Mouse (Mus musculus): Measurements from ENCODE around the gene Olfr1206. TPM values are rescaled to one million over a fixed set of nuclear protein-coding genes. Genes with fewer than 3 reads are reported as not detected.

The Olfr1206 gene
- not detected in 2 replicates for polyA plus RNA-seq (2015; fragmentation: Nextera tagmentation; extraction: Ambion mirVana)

GRCm38 (mm10) chr2:88862931-88863330, at the start of gene Olfr1206:
Gene Olfr1206 (plus strand): TSS chr2:88863231.
- no peak within 1 kb of the TSS for H3K4me3 ChIP-seq
- H3K9ac ChIP-seq: no peak within 1 kb of the TSS
- no peaks in the 10 kb centered on the region for H3K36me3 ChIP-seq
- no peaks in the 10 kb centered on the region for H3K4me1 ChIP-seq
- WGBS: 84% methylated on average over 2 of the region's 2 CpGs
- no peak for ATAC-seq (ENCODE audit: insufficient number of reproducible peaks, low FRiP score, low TSS enrichment, low read depth)
- no peak within 1 kb of the TSS for H3K27ac ChIP-seq
- no peak within 1 kb of the TSS for H3K4me2 ChIP-seq
- H3K9me3 ChIP-seq: no peaks in the 10 kb centered on the region
- no peaks in the 10 kb centered on the region for H3K27me3 ChIP-seq

DNA sequence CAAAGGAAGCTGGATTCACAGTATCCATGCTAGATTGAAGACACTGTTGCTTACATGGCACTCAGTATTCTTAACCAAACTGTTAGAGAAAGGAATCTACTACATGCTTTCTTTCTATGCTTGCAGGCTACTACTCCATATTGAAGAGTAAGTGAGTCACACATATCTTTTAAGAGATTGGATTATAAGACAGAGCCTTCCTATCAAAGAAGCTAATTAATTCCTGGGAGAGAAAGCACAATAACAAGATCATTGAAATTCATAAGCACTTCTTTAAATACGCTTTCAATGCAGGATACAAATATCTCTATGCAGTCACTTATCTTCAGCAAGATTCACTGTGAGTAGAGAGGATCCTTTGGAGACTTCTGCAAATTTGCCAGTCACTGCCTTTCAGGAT, 48.8 kb upstream of the Olfr1206 start, which contains the start of gene Olfr1202:
Gene Olfr1202 (plus strand): TSS at position 301 of the 400 bp plus-strand sequence.
- ATAC-seq (ENCODE audit: insufficient number of reproducible peaks, low FRiP score, low TSS enrichment, low read depth): no peak
- WGBS: 83% methylated on average over 1 of the region's 1 CpGs

GRCm38 (mm10) chr2:88829437-88829836, 33.6 kb upstream of the Olfr1206 start, which contains the start of gene Olfr1205:
Gene Olfr1205 (plus strand): TSS chr2:88829737.
- WGBS: 93% methylated on average over 2 of the region's 2 CpGs
- Histone ChIP-seq H3K9me3 (no peaks in the 10 kb centered on the region), H3K36me3 (no peaks in the 10 kb centered on the region), H3K4me3 (no peak within 1 kb of the TSS), H3K4me1 (no peaks in the 10 kb centered on the region), H3K27ac (no peak within 1 kb of the TSS), H3K4me2 (no peak within 1 kb of the TSS), H3K27me3 (no peaks in the 10 kb centered on the region), H3K9ac (no peak within 1 kb of the TSS)
- no peak for ATAC-seq (ENCODE audit: insufficient number of reproducible peaks, low FRiP score, low TSS enrichment, low read depth)

More for the DNA sequence above, 48.8 kb upstream of the Olfr1206 start, which contains the start of gene Olfr1202:
- Histone ChIP-seq H3K9me3 (no peaks in the 10 kb centered on the region), H3K27me3 (no peaks in the 10 kb centered on the region), H3K27ac (no peak within 1 kb of the TSS), H3K9ac (no peak within 1 kb of the TSS), H3K4me1 (no peaks in the 10 kb centered on the region), H3K36me3 (no peaks in the 10 kb centered on the region), H3K4me3 (no peak within 1 kb of the TSS), H3K4me2 (no peak within 1 kb of the TSS)

- H3K9me3 ChIP-seq: no peaks in the 10 kb centered on the region
- H3K36me3 ChIP-seq: no peaks in the 10 kb centered on the region
- ATAC-seq (ENCODE audit: insufficient number of reproducible peaks, low FRiP score, low TSS enrichment, low read depth): no peak
- WGBS: 83% methylated on average over 2 of the region's 2 CpGs
- H3K27ac ChIP-seq: no peak overlapping the region
- H3K4me2 ChIP-seq: no peak overlapping the region
- no peaks in the 10 kb centered on the region for H3K4me1 ChIP-seq
- no peaks in the 10 kb centered on the region for H3K27me3 ChIP-seq
- H3K4me3 ChIP-seq: no peak overlapping the region
- no peak overlapping the region for H3K9ac ChIP-seq
Observed at GRCm38 (mm10) chr2:88838477-88838876, 24.6 kb upstream of the Olfr1206 start.

DNA sequence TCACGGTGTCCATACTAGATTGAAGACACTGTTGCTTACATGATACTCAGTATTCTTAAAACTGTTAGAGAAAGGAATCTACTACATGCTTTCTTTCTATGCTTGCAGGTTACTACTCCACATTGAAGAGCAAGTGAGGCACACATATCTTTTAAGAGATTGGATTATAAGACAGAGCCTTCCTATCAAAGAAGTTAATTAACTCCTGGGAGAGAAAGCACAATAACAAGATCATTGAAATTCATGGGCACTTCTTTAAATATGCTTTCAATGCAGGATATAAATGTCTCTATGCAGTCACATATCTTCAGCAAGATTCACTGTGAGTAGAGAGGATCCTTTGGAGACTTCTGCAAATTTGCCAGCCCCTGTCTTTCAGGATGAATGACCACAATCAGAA, 14.0 kb upstream of the Olfr1206 start, which contains the start of gene Olfr1204:
Gene Olfr1204 (plus strand): TSS at position 301 of the 400 bp plus-strand sequence.
- Histone ChIP-seq H3K4me2 (no peak within 1 kb of the TSS), H3K27me3 (no peaks in the 10 kb centered on the region), H3K36me3 (no peaks in the 10 kb centered on the region), H3K4me1 (no peaks in the 10 kb centered on the region), H3K9me3 (no peaks in the 10 kb centered on the region), H3K27ac (no peak within 1 kb of the TSS), H3K9ac (no peak within 1 kb of the TSS), H3K4me3 (no peak within 1 kb of the TSS)
- WGBS: 81% methylated on average over 1 of the region's 1 CpGs
- ATAC-seq (ENCODE audit: insufficient number of reproducible peaks, low FRiP score, low TSS enrichment, low read depth): no peak

- Histone ChIP-seq H3K4me2 (no peak within 1 kb of the TSS), H3K4me1 (no peaks in the 10 kb centered on the region), H3K27me3 (no peaks in the 10 kb centered on the region), H3K9ac (no peak within 1 kb of the TSS), H3K4me3 (no peak within 1 kb of the TSS), H3K27ac (no peak within 1 kb of the TSS), H3K36me3 (no peaks in the 10 kb centered on the region), H3K9me3 (no peaks in the 10 kb centered on the region)
- no peak for ATAC-seq (ENCODE audit: insufficient number of reproducible peaks, low FRiP score, low TSS enrichment, low read depth)
Observed at GRCm38 (mm10) chr2:88902211-88902610, 39.2 kb downstream of the Olfr1206 start, which contains the start of gene Olfr1208. Gene Olfr1208 (minus strand): TSS chr2:88902311.

DNA sequence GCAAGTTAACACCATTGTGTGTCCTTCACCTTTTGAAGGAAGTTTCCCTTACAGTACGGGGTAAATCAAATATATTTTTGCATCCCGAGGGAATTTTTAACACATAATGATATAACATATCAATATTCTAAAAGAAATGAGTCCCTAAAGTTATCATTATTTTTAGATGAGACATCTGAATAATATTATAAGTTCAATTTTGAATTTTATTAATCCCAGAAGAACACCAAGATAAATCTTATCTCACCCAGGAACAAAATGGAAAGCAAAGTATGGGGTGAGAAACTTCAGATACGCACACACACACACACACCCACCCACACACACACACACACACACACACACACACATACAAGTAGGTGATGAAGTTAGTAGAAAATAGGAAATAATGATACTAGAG, 52.0 kb downstream of the Olfr1206 start, which contains the start of gene Olfr1209:
Gene Olfr1209 (minus strand): TSS at position 101 of the 400 bp plus-strand sequence.
- ATAC-seq (ENCODE audit: insufficient number of reproducible peaks, low FRiP score, low TSS enrichment, low read depth): no peak
- Histone ChIP-seq H3K27ac (no peak within 1 kb of the TSS), H3K27me3 (no peaks in the 10 kb centered on the region), H3K4me1 (no peaks in the 10 kb centered on the region), H3K4me3 (no peak within 1 kb of the TSS), H3K9me3 (no peaks in the 10 kb centered on the region), H3K4me2 (no peak within 1 kb of the TSS), H3K9ac (no peak within 1 kb of the TSS), H3K36me3 (no peaks in the 10 kb centered on the region)
- WGBS: 90% methylated on average over 3 of the region's 3 CpGs

Other genes starting within 250 kb of the Olfr1206 start
- gene Olfr1191-ps1, start 222.7 kb upstream of the Olfr1206 start, polyA plus RNA-seq (2015; fragmentation: Nextera tagmentation; extraction: Ambion mirVana): not detected in 2 replicates
- gene Olfr1192-ps1, start 214.7 kb upstream of the Olfr1206 start, polyA plus RNA-seq (2015; fragmentation: Nextera tagmentation; extraction: Ambion mirVana): not detected in 2 replicates
- gene Olfr1193, start 187.6 kb upstream of the Olfr1206 start, polyA plus RNA-seq (2015; fragmentation: Nextera tagmentation; extraction: Ambion mirVana): not detected in 2 replicates
- gene Olfr1195, start 174.0 kb upstream of the Olfr1206 start, polyA plus RNA-seq (2015; fragmentation: Nextera tagmentation; extraction: Ambion mirVana): not detected in 2 replicates
- gene Olfr1196, start 158.6 kb upstream of the Olfr1206 start, polyA plus RNA-seq (2015; fragmentation: Nextera tagmentation; extraction: Ambion mirVana): not detected in 2 replicates
- gene Olfr1197, start 130.9 kb upstream of the Olfr1206 start, polyA plus RNA-seq (2015; fragmentation: Nextera tagmentation; extraction: Ambion mirVana): not detected in 2 replicates
- gene Olfr1198, start 111.9 kb upstream of the Olfr1206 start, polyA plus RNA-seq (2015; fragmentation: Nextera tagmentation; extraction: Ambion mirVana): not detected in 2 replicates
- gene Olfr1199, start 102.8 kb upstream of the Olfr1206 start, polyA plus RNA-seq (2015; fragmentation: Nextera tagmentation; extraction: Ambion mirVana): not detected in 2 replicates
- gene Olfr1200, start 92.7 kb upstream of the Olfr1206 start, polyA plus RNA-seq (2015; fragmentation: Nextera tagmentation; extraction: Ambion mirVana): not detected in 2 replicates
- gene Olfr1201, start 70.2 kb upstream of the Olfr1206 start, polyA plus RNA-seq (2015; fragmentation: Nextera tagmentation; extraction: Ambion mirVana): not detected in 2 replicates
- gene Olfr1202, start 48.7 kb upstream of the Olfr1206 start, polyA plus RNA-seq (2015; fragmentation: Nextera tagmentation; extraction: Ambion mirVana): not detected in 2 replicates
- gene Olfr1205, start 33.5 kb upstream of the Olfr1206 start, polyA plus RNA-seq (2015; fragmentation: Nextera tagmentation; extraction: Ambion mirVana): not detected in 2 replicates
- gene Olfr1204, start 13.9 kb upstream of the Olfr1206 start, polyA plus RNA-seq (2015; fragmentation: Nextera tagmentation; extraction: Ambion mirVana): not detected in 2 replicates
- not detected in 2 replicates for gene Olfr1208, start 39.1 kb downstream of the Olfr1206 start, polyA plus RNA-seq (2015; fragmentation: Nextera tagmentation; extraction: Ambion mirVana)
- gene Olfr1209, start 51.9 kb downstream of the Olfr1206 start, polyA plus RNA-seq (2015; fragmentation: Nextera tagmentation; extraction: Ambion mirVana): not detected in 2 replicates
- not detected in 2 replicates for gene Olfr1211, start 74.9 kb downstream of the Olfr1206 start, polyA plus RNA-seq (2015; fragmentation: Nextera tagmentation; extraction: Ambion mirVana)
- not detected in 2 replicates for gene Olfr1212, start 90.7 kb downstream of the Olfr1206 start, polyA plus RNA-seq (2015; fragmentation: Nextera tagmentation; extraction: Ambion mirVana)
- not detected in 2 replicates for gene Gm13762, start 117.0 kb downstream of the Olfr1206 start, polyA plus RNA-seq (2015; fragmentation: Nextera tagmentation; extraction: Ambion mirVana)
- not detected in 2 replicates for gene Olfr1214, start 129.4 kb downstream of the Olfr1206 start, polyA plus RNA-seq (2015; fragmentation: Nextera tagmentation; extraction: Ambion mirVana)
- not detected in 2 replicates for gene Olfr1215, start 143.7 kb downstream of the Olfr1206 start, polyA plus RNA-seq (2015; fragmentation: Nextera tagmentation; extraction: Ambion mirVana)
- gene Olfr1216, start 155.1 kb downstream of the Olfr1206 start, polyA plus RNA-seq (2015; fragmentation: Nextera tagmentation; extraction: Ambion mirVana): not detected in 2 replicates
- gene Olfr1217, start 168.8 kb downstream of the Olfr1206 start, polyA plus RNA-seq (2015; fragmentation: Nextera tagmentation; extraction: Ambion mirVana): not detected in 2 replicates
- gene Olfr1218, start 198.0 kb downstream of the Olfr1206 start, polyA plus RNA-seq (2015; fragmentation: Nextera tagmentation; extraction: Ambion mirVana): not detected in 2 replicates
- not detected in 2 replicates for gene Olfr1219, start 220.3 kb downstream of the Olfr1206 start, polyA plus RNA-seq (2015; fragmentation: Nextera tagmentation; extraction: Ambion mirVana)
- gene Olfr1220, start 243.6 kb downstream of the Olfr1206 start, polyA plus RNA-seq (2015; fragmentation: Nextera tagmentation; extraction: Ambion mirVana): not detected in 2 replicates